Mouse (Mus musculus) lung, postnatal 4 days (tissue): ENCODE results near the gene Cdkl1.
A peak's percentile ranks its signal among the peaks of the same experiment; 100 is the strongest.

Experiments
- DNase-seq, 2 experiments: peaks; one replicate each; pipeline ENCODE4 v3.0.0; 2021

The Cdkl1 gene

GRCm38 (mm10) chr12:69744138-69744537 lies 46.9 kb downstream of the Cdkl1 start:
- no peak for DNase-seq

GRCm38 (mm10) chr12:69741965-69742364 lies 49.1 kb downstream of the Cdkl1 start:
- no peak for DNase-seq

- no peak for DNase-seq
Observed at GRCm38 (mm10) chr12:69733923-69734322, 57.1 kb downstream of the Cdkl1 start.

- no peak for DNase-seq
Observed at GRCm38 (mm10) chr12:69733518-69733917, 57.5 kb downstream of the Cdkl1 start.

- DNase-seq, result no peak
Observed at GRCm38 (mm10) chr12:69732221-69732620, 58.8 kb downstream of the Cdkl1 start.

- DNase-seq, result no peak
Observed at GRCm38 (mm10) chr12:69730306-69730705, 60.8 kb downstream of the Cdkl1 start.

GRCm38 (mm10) chr12:69729246-69729645 lies 61.8 kb downstream of the Cdkl1 start:
- no peak for DNase-seq

GRCm38 (mm10) chr12:69724711-69725460 lies 66.2 kb downstream of the Cdkl1 start, which contains the start of the genes L2hgdh and Atp5s:
Gene L2hgdh, minus strand, starts transcription at chr12:69724873.
Gene Atp5s, plus strand, starts transcription at chr12:69724950.
- peak; percentile 97 for DNase-seq

- no peak for DNase-seq
Observed at GRCm38 (mm10) chr12:69724018-69724710, 66.9 kb downstream of the Cdkl1 start.

- no peak for DNase-seq
Observed at GRCm38 (mm10) chr12:69723376-69723775, 67.7 kb downstream of the Cdkl1 start.

- DNase-seq, result no peak
Observed at GRCm38 (mm10) chr12:69722857-69723256, 68.2 kb downstream of the Cdkl1 start.

GRCm38 (mm10) chr12:69713628-69714027 lies 77.4 kb downstream of the Cdkl1 start:
- DNase-seq, result no peak

GRCm38 (mm10) chr12:69704799-69705458 lies 86.1 kb downstream of the Cdkl1 start:
- no peak for DNase-seq

GRCm38 (mm10) chr12:69698352-69698751 lies 92.7 kb downstream of the Cdkl1 start:
- DNase-seq, result no peak
